Mouse (Mus musculus): ENCODE data around the gene Mfsd8.
"Not testable (repeated sequence)": the region's sequence is repeated elsewhere in the genome, so short reads cannot be mapped to it uniquely, and the experiment has no call there.

The Mfsd8 gene

GRCm38 (mm10) chr3:40846473-40846956 lies at the start of gene Mfsd8:
TSS of gene Mfsd8 (minus strand) at chr3:40846886.
- peak; percentile 99 for DNase-seq (ENCODE audit: inconsistent ontology term)

GRCm38 (mm10) chr3:40894336-40894735 lies 47.6 kb upstream of the Mfsd8 start:
- DNase-seq (ENCODE audit: inconsistent ontology term) = peak; percentile 39

- peak; percentile 99 for DNase-seq (ENCODE audit: inconsistent ontology term)
These were observed 47.2 kb upstream of the Mfsd8 start for GRCm38 (mm10) chr3:40893816-40894258.

GRCm38 (mm10) chr3:40853123-40853738 lies 6.5 kb upstream of the Mfsd8 start:
- not testable (repeated sequence) for DNase-seq (ENCODE audit: inconsistent ontology term)

- peak; percentile 1 for DNase-seq (ENCODE audit: inconsistent ontology term)
These were observed 1.2 kb upstream of the Mfsd8 start for GRCm38 (mm10) chr3:40847936-40848335.

- peak; percentile 66 for DNase-seq (ENCODE audit: inconsistent ontology term)
These were observed 332 bp upstream of the Mfsd8 start for GRCm38 (mm10) chr3:40847018-40847417.

- DNase-seq (ENCODE audit: inconsistent ontology term) = not testable (repeated sequence)
These were observed 101 bp upstream of the Mfsd8 start, which contains the start of gene Abhd18 for GRCm38 (mm10) chr3:40846957-40847017. TSS of gene Abhd18 (plus strand) at chr3:40846970.

- DNase-seq (ENCODE audit: inconsistent ontology term) = not testable (repeated sequence)
These were observed 1.2 kb downstream of the Mfsd8 start for GRCm38 (mm10) chr3:40845521-40845920.

- DNase-seq (ENCODE audit: inconsistent ontology term) = no peak
These were observed 33.4 kb downstream of the Mfsd8 start for GRCm38 (mm10) chr3:40813275-40813674.

GRCm38 (mm10) chr3:40809894-40810293 lies 36.8 kb downstream of the Mfsd8 start:
- no peak for DNase-seq (ENCODE audit: inconsistent ontology term)

GRCm38 (mm10) chr3:40808686-40809085 lies 38.0 kb downstream of the Mfsd8 start:
- DNase-seq (ENCODE audit: inconsistent ontology term) = no peak

GRCm38 (mm10) chr3:40806871-40807270 lies 39.8 kb downstream of the Mfsd8 start:
- no peak for DNase-seq (ENCODE audit: inconsistent ontology term)

GRCm38 (mm10) chr3:40800373-40800823 lies 46.3 kb downstream of the Mfsd8 start:
- peak; percentile 69 for DNase-seq (ENCODE audit: inconsistent ontology term)

- peak; percentile 94 for DNase-seq (ENCODE audit: inconsistent ontology term)
These were observed 46.9 kb downstream of the Mfsd8 start, which contains the start of gene Plk4 for GRCm38 (mm10) chr3:40799530-40800372. TSS of gene Plk4 (plus strand) at chr3:40800019.

GRCm38 (mm10) chr3:40798500-40798899 lies 48.2 kb downstream of the Mfsd8 start:
- DNase-seq (ENCODE audit: inconsistent ontology term) = peak; percentile 40

- peak; percentile 7 for DNase-seq (ENCODE audit: inconsistent ontology term)
These were observed 48.6 kb downstream of the Mfsd8 start for GRCm38 (mm10) chr3:40798054-40798453.

- no peak for DNase-seq (ENCODE audit: inconsistent ontology term)
These were observed 52.9 kb downstream of the Mfsd8 start for GRCm38 (mm10) chr3:40793783-40794182.
